Mouse (Mus musculus) liver, embryonic 12.5 days (tissue): Measurements from ENCODE around the gene Fstl4. TPM values are rescaled to one million over a fixed set of nuclear protein-coding genes. Genes with fewer than 3 reads are reported as not detected.

Experiments used
- ATAC-seq: fragments of 200-750 bp; cut with Nextera tagmentation; 2 replicates; pipeline ENCODE4 v1.8.0; 2017; ENCODE audit warnings: moderate number of reproducible peaks, mild to moderate bottlenecking, moderate library complexity
- H3K27ac ChIP-seq: fragments of 300-500 bp; sonication (generic); 2 replicates; pipeline ENCODE4 v1.5.1; 2016; ENCODE audit warnings: mild to moderate bottlenecking
- H3K27me3 ChIP-seq: fragments of 300-500 bp; sonication (generic); replicated peaks from 2 replicates; pipeline ENCODE4 v1.6.1; 2016; ENCODE audit warnings: mild to moderate bottlenecking, moderate library complexity
- H3K36me3 ChIP-seq: fragments of 300-500 bp; sonication (generic); 2 replicates; pipeline ENCODE4 v1.6.1; 2016; ENCODE audit warnings: mild to moderate bottlenecking, moderate library complexity
- H3K4me1 ChIP-seq: fragments of 300-500 bp; sonication (generic); 2 replicates; pipeline ENCODE4 v1.6.1; 2016
- H3K4me2 ChIP-seq: fragments of 300-500 bp; sonication (generic); 2 replicates; pipeline ENCODE4 v1.6.1; 2016; ENCODE audit warnings: mild to moderate bottlenecking, moderate library complexity
- H3K4me3 ChIP-seq: fragments of 300-500 bp; sonication (generic); 2 replicates; pipeline ENCODE4 v1.5.1; 2016; ENCODE audit warnings: mild to moderate bottlenecking, moderate library complexity
- H3K9ac ChIP-seq: fragments of 300-500 bp; sonication (generic); 2 replicates; pipeline ENCODE4 v1.6.1; 2016; ENCODE audit warnings: mild to moderate bottlenecking, moderate library complexity
- H3K9me3 ChIP-seq: fragments of 300-500 bp; sonication (generic); replicated peaks from 2 replicates; pipeline ENCODE4 v1.6.1; 2016; ENCODE audit warnings: mild to moderate bottlenecking, moderate library complexity
- WGBS: fragments of 180-500 bp; shearing (Covaris S2); methylation state at CpG from one replicate; pipeline ENCODE4 v1.1.7; 2016; ENCODE audit not compliant: insufficient replicate concordance; 5-methylcytosine and 5-hydroxymethylcytosine counted together
- polyA plus RNA-seq: library from polyadenylated mRNA; unstranded; fragments of >200 nt; fragmentation: Nextera tagmentation; extraction: Ambion mirVana; gene quantifications from 2 replicates; pipeline ENCODE4 v1.2.1, GENCODE M21; 2016

The Fstl4 gene
- polyA plus RNA-seq, 1 experiment from 2014 or later, result 0.27 TPM

DNA sequence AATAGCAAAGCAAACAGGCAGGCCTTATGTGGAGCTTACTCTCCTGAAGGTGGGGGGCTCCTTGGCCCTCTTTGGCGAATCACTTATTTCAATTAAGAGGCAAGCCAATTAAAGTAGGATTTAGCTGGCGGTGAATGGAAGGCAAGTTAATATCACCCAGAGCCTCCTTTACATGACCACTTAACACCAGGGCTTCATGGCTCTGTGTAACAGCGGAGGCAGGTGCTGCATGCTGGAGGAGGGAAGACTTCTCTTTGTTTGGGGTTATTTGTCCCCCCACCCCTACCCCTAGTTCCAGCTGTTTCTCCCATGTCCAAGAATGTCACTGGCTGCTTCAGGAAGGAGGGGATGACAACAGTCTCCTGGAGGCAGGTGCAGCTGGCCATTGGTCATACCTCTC, 10.9 kb downstream of the Fstl4 start:
- no peak overlapping the region for H3K9ac ChIP-seq
- no peak overlapping the region for H3K27ac ChIP-seq
- H3K36me3 ChIP-seq, result no peaks in the 10 kb centered on the region
- no peak for ATAC-seq
- no peak overlapping the region for H3K4me3 ChIP-seq
- H3K4me1 ChIP-seq, result no peaks in the 10 kb centered on the region
- no peaks in the 10 kb centered on the region for H3K9me3 ChIP-seq
- H3K27me3 ChIP-seq, result no peaks in the 10 kb centered on the region
- H3K4me2 ChIP-seq, result no peak overlapping the region
- WGBS, result 78% methylated on average over 3 of the region's 3 CpGs

- H3K4me3 ChIP-seq, result no peak overlapping the region
- H3K27ac ChIP-seq, result no peak overlapping the region
- ATAC-seq, result no peak
- H3K9me3 ChIP-seq, result no peaks in the 10 kb centered on the region
- no peak overlapping the region for H3K9ac ChIP-seq
- WGBS, result 63% methylated on average over 5 of the region's 5 CpGs
- H3K27me3 ChIP-seq, result no peaks in the 10 kb centered on the region; the same call in 1 of the 2 replicates
- no peaks in the 10 kb centered on the region for H3K4me1 ChIP-seq
- H3K4me2 ChIP-seq, result no peak overlapping the region
- H3K36me3 ChIP-seq, result no peaks in the 10 kb centered on the region
These were observed 18.0 kb downstream of the Fstl4 start for GRCm38 (mm10) chr11:52782426-52782825.

- H3K4me2 ChIP-seq, result no peak overlapping the region
- ATAC-seq, result no peak
- H3K36me3 ChIP-seq, result no peaks in the 10 kb centered on the region
- H3K4me3 ChIP-seq, result no peak overlapping the region
- H3K9me3 ChIP-seq, result no peaks in the 10 kb centered on the region
- 64% methylated on average over 5 of the region's 5 CpGs for WGBS
- no peak overlapping the region for H3K9ac ChIP-seq
- H3K27me3 ChIP-seq, result no peaks in the 10 kb centered on the region; the same call in 1 of the 2 replicates
- no peak overlapping the region for H3K27ac ChIP-seq
- H3K4me1 ChIP-seq, result no peaks in the 10 kb centered on the region
These were observed 29.9 kb downstream of the Fstl4 start for GRCm38 (mm10) chr11:52794331-52794730.

DNA sequence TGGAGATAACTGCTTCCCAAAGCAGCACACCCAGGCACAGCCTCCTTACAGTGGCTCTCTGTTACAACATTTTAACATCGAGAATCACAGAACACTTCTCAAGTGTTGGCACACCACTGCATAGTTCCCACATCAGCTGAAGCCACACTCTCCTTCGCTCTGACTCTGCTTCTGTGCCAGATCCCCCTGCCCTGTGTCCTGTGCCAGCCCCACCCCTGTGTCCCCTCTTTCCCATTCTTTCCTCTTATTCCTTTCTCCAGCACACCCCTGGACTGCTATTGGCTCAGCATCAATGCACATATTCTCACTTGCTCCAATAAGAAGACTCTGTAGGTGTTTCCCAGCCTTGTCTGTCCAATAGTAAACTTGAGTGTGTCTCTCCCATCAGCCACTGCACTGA, 45.1 kb downstream of the Fstl4 start:
- H3K36me3 ChIP-seq, result no peaks in the 10 kb centered on the region
- no peak overlapping the region for H3K4me2 ChIP-seq
- WGBS, result 44% methylated on average over 2 of the region's 2 CpGs
- no peak for ATAC-seq
- H3K27me3 ChIP-seq, result no peaks in the 10 kb centered on the region
- no peaks in the 10 kb centered on the region for H3K4me1 ChIP-seq
- no peak overlapping the region for H3K9ac ChIP-seq
- no peak overlapping the region for H3K27ac ChIP-seq
- H3K4me3 ChIP-seq, result no peak overlapping the region
- H3K9me3 ChIP-seq, result no peaks in the 10 kb centered on the region

GRCm38 (mm10) chr11:52816004-52816403, 51.6 kb downstream of the Fstl4 start:
- WGBS, result 64% methylated on average over 4 of the region's 4 CpGs
- H3K27ac ChIP-seq, result no peak overlapping the region
- no peak overlapping the region for H3K4me3 ChIP-seq
- no peak overlapping the region for H3K9ac ChIP-seq
- no peaks in the 10 kb centered on the region for H3K27me3 ChIP-seq
- no peaks in the 10 kb centered on the region for H3K36me3 ChIP-seq
- H3K4me1 ChIP-seq, result no peaks in the 10 kb centered on the region
- H3K9me3 ChIP-seq, result no peaks in the 10 kb centered on the region
- H3K4me2 ChIP-seq, result no peak overlapping the region
- no peak for ATAC-seq

GRCm38 (mm10) chr11:52820336-52820905, 56.0 kb downstream of the Fstl4 start:
- no peaks in the 10 kb centered on the region for H3K36me3 ChIP-seq
- H3K4me1 ChIP-seq, result no peaks in the 10 kb centered on the region
- H3K4me3 ChIP-seq, result no peak overlapping the region
- no peak overlapping the region for H3K4me2 ChIP-seq
- 5% methylated on average over 2 of the region's 2 CpGs for WGBS
- H3K9ac ChIP-seq, result no peak overlapping the region
- ATAC-seq, result no peak
- no peak overlapping the region for H3K27ac ChIP-seq
- no peaks in the 10 kb centered on the region for H3K9me3 ChIP-seq
- no peaks in the 10 kb centered on the region for H3K27me3 ChIP-seq

DNA sequence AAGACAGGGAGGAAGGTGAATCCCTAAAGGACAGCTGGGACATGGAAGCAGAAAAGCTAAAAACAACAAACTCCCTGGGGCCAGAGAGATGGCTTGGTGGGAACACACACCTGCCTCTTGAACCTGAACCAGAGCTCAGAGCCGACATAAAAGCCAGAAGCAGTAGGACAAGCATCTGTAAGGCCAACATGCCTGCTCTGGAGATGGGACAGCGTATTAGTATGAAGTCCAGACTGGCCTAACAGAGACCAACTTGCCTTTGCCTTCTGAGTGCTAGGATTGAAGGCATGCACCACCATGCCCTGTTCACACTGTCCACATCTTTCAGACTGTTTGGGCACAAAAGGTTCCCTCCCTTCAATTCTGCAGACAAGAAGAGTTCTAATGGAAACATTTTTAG, 62.2 kb downstream of the Fstl4 start:
- H3K27ac ChIP-seq, result no peak overlapping the region
- no peak for ATAC-seq
- WGBS, result 48% methylated on average over 2 of the region's 2 CpGs
- H3K9me3 ChIP-seq, result no peaks in the 10 kb centered on the region
- no peaks in the 10 kb centered on the region for H3K4me1 ChIP-seq
- H3K27me3 ChIP-seq, result no peaks in the 10 kb centered on the region
- no peak overlapping the region for H3K4me3 ChIP-seq
- no peak overlapping the region for H3K4me2 ChIP-seq
- no peak overlapping the region for H3K9ac ChIP-seq
- no peaks in the 10 kb centered on the region for H3K36me3 ChIP-seq

DNA sequence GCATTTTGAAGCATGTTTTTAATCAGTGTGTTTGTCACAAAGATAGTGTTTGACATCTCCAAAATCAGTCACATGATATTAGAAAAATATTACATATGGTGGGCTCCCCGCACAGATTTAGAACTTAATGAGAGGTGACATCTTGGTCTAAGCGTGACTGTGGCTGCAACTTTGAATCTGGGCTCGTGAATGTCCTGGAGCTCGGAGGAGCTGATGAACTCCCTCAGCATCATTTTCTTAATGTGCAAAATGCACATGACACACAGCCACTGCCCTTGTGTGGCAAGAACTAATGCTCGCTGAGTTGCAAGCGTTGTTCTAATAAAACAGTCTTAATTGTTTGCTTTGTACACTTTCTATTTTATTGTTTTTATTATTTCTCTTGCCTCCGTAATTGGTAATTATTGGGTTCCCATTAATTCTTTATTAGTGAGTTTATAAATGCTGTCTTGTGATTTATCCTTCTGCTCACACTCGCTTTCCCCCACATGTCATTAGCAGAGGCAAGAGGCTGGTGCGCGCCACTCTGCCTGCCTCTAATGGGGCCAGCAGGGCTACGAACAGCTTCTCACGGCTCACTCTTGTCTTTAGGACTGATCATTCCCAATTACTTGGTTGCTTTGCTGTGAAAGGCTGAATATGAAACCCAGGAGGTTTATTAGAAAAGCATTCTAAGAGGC, 67.3 kb downstream of the Fstl4 start:
- no peak overlapping the region for H3K27ac ChIP-seq
- H3K4me3 ChIP-seq, result no peak overlapping the region
- WGBS, result 70% methylated on average over 12 of the region's 12 CpGs
- H3K4me1 ChIP-seq, result no peaks in the 10 kb centered on the region
- H3K9ac ChIP-seq, result no peak overlapping the region
- H3K36me3 ChIP-seq, result no peaks in the 10 kb centered on the region
- no peaks in the 10 kb centered on the region for H3K9me3 ChIP-seq
- no peak for ATAC-seq
- H3K27me3 ChIP-seq, result no peaks in the 10 kb centered on the region
- no peak overlapping the region for H3K4me2 ChIP-seq

DNA sequence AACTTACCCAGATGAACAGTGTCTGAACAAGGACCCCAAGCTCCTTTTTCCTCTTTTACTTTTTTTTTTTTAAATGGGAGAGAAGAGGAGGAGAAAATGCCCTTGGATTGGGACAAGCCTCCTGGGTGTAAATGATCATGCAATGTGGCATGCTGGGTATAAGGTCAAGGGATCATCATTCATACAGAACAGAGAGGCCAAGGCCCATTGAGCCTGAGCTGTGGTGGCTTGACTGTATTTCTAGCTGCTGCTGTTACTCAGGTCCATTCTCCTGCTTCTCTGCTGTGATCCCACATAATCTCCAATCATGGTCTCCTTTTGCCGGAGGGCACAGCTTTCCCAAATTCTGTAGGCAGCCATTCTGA, 67.9 kb downstream of the Fstl4 start:
- Histone ChIP-seq H3K4me2 (no peak overlapping the region), H3K4me1 (no peaks in the 10 kb centered on the region), H3K9me3 (no peaks in the 10 kb centered on the region), H3K9ac (no peak overlapping the region), H3K4me3 (no peak overlapping the region), H3K27me3 (no peaks in the 10 kb centered on the region), H3K27ac (no peak overlapping the region), H3K36me3 (no peaks in the 10 kb centered on the region)
- ATAC-seq, result no peak
- WGBS, result 86% methylated on average over 1 of the region's 1 CpGs

GRCm38 (mm10) chr11:52848691-52849090, 84.3 kb downstream of the Fstl4 start:
- Histone ChIP-seq H3K4me3 (no peak overlapping the region), H3K9ac (no peak overlapping the region), H3K27ac (no peak overlapping the region), H3K36me3 (no peaks in the 10 kb centered on the region), H3K27me3 (no peaks in the 10 kb centered on the region; the same call in 1 of the 2 replicates), H3K9me3 (no peaks in the 10 kb centered on the region), H3K4me1 (no peaks in the 10 kb centered on the region), H3K4me2 (no peak overlapping the region)
- WGBS, result 82% methylated on average over 2 of the region's 2 CpGs
- ATAC-seq, result no peak

DNA sequence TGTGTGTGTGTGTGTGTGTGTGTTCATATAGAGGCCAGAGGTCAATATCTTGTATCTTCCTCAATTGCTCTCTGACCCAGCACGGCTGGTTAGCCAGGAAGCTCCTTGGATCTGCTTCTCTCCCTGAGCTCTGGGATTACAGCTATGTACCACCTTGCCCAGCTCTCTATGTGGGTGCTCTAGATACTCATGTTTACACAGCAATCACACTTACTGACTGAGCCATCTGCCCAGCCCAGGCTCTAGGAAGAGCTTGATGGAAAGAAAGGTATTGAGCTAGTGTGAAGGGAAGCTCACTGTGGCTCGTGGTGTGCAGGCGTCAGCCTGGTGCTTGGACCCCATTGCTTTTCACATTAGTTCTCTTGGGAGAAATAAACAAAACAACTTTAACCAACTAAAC, 85.6 kb downstream of the Fstl4 start:
- no peaks in the 10 kb centered on the region for H3K9me3 ChIP-seq
- no peaks in the 10 kb centered on the region; the same call in 1 of the 2 replicates for H3K27me3 ChIP-seq
- no peak overlapping the region for H3K9ac ChIP-seq
- no peaks in the 10 kb centered on the region for H3K36me3 ChIP-seq
- no peak for ATAC-seq
- no peaks in the 10 kb centered on the region for H3K4me1 ChIP-seq
- H3K4me3 ChIP-seq, result no peak overlapping the region
- WGBS, result 54% methylated on average over 3 of the region's 3 CpGs
- no peak overlapping the region for H3K4me2 ChIP-seq
- no peak overlapping the region for H3K27ac ChIP-seq

DNA sequence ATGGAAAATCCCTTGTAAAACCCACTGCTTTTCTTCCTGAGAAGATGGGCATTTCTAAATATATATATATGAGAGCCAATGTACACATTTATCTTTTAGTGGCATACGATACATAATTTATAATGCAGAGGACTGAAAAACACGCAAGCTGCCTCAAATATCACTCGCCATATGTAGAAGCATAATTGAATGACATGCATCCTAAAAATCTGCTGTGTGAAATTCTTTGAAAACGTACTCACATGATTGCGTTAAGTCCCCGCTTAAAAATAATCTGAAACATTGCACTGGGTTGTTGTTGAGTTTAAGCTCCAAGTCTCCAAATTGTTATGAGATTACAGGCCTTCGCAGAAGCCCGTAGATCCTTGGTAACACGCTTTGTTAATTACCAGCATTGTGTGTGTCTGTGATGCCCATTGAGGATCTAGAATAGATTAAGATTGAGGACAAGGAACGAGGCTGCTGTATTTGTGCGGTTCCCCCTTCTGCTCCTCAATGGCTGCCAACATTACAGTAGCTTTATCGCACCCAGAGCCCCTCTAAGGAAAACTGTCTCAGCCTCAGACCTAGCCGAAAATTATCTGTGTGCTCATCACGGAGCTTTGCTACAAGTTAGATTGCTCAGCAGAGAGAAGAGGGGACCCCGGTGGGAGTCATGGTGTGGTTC, 108.5 kb downstream of the Fstl4 start:
- no peaks in the 10 kb centered on the region for H3K4me1 ChIP-seq
- no peak overlapping the region for H3K9ac ChIP-seq
- H3K9me3 ChIP-seq, result peaks cover 5% of the 10 kb centered on the region
- H3K4me2 ChIP-seq, result no peak overlapping the region
- 82% methylated on average over 15 of the region's 15 CpGs for WGBS
- no peak overlapping the region for H3K4me3 ChIP-seq
- H3K27ac ChIP-seq, result no peak overlapping the region
- H3K36me3 ChIP-seq, result no peaks in the 10 kb centered on the region
- no peaks in the 10 kb centered on the region for H3K27me3 ChIP-seq
- ATAC-seq, result no peak
